Mouse (Mus musculus): ENCODE measurements around the gene Uimc1.

DNA sequence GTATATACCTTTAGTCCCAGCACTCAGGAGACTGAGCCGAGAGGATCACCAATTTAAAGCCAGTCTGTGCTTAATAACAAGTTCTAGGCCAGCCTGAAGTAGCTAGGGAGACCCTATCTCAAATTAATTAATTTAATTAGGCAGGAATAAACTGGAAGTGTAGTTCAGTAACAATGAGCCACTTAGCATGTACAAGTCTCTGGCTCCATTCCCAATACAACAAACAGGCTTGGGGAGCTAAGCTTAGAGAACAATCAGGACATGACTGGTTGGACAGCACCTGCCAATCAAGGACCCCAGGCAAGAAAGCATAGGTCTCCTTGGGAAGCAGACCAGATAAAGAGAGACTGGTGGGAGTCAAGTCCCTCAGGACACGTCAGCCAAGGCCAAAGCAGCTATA, 40.2 kb upstream of the Uimc1 start:
- TF ChIP-seq CTCF (IDR thresholded peaks at IDR 0.05; ENCODE audit: low read depth) (no peak), EP300 (IDR thresholded peaks at IDR 0.05; ENCODE audit: low read depth) (no peak)
